8 mouse cellular contexts compared by ENCODE assay signal in genomic region chr8:87962514-87963225, GRCm38 (mm10). TPM values are rescaled to one million over a fixed set of nuclear protein-coding genes. Genes with fewer than 3 reads are reported as not detected.
DNase-seq lines count a peak whose midpoint lies in the region; ATAC-seq and TF ChIP-seq lines count a peak whose summit lies in the region.

No protein-coding gene starts in this region.

- ATAC-seq in embryonic facial prominence, embryonic 11.5 days (replicated peaks; ENCODE audit: insufficient number of reproducible peaks, low FRiP score, low TSS enrichment, low read depth), result no peak
- ATAC-seq in hindbrain, embryonic 14.5 days (ENCODE audit: low FRiP score), result no peak
- ATAC-seq in midbrain, postnatal 0 days (ENCODE audit: low FRiP score), result no peak

- H3K4me3 ChIP-seq in embryonic facial prominence, embryonic 11.5 days (ENCODE audit: low read depth, low read length), result peak overlapping the region; percentile 35
- peak overlapping the region; percentile 92 for H3K4me3 ChIP-seq in hindbrain, embryonic 14.5 days (replicated peaks; ENCODE audit: low read length)
- peak overlapping the region; percentile 87; the same call in 1 of the 2 replicates for H3K4me3 ChIP-seq in midbrain, postnatal 0 days (ENCODE audit: low read depth, low read length)

- H3K27me3 ChIP-seq in embryonic facial prominence, embryonic 11.5 days (ENCODE audit: control insufficient read depth, insufficient read depth, low read length), result peaks cover 8% of the 10 kb centered on the region; the same call in 1 of the 2 replicates
- H3K27me3 ChIP-seq in hindbrain, embryonic 14.5 days (ENCODE audit: control insufficient read depth, insufficient read depth, low read length), result 0 out of 2 replicates have a peak, but pooled peaks cover 6% of the 10 kb centered on the region
- H3K27me3 ChIP-seq in midbrain, postnatal 0 days (ENCODE audit: insufficient read depth, low read length), result 0 out of 2 replicates have a peak, but pooled peaks cover 5% of the 10 kb centered on the region

- DNase-seq in kidney, postnatal 4 days, result peak; percentile 29 to 36
- no peak for DNase-seq in kidney, postnatal 25 days
- peak; percentile 47 for DNase-seq in embryonic facial prominence, embryonic 11.5 days (ENCODE audit: low spot score)
- DNase-seq in hindbrain, embryonic 14.5 days (ENCODE audit: low spot score), result no peak
- DNase-seq in midbrain, postnatal 0 days (ENCODE audit: low spot score), result no peak
- DNase-seq in gastrocnemius, adult 18-20 months (ENCODE audit: low spot score), result no peak
- DNase-seq in layer of hippocampus, postnatal 36 days, result no peak
- no peak for DNase-seq in natural killer cell, adult 2 months (ENCODE audit: low spot score in 2 of 2)

- H3K4me1 ChIP-seq in embryonic facial prominence, embryonic 11.5 days (ENCODE audit: control insufficient read depth, insufficient read depth, low read length), result peaks cover 13% of the 10 kb centered on the region
- H3K4me1 ChIP-seq in hindbrain, embryonic 14.5 days (replicated peaks; ENCODE audit: control insufficient read depth, insufficient read depth, low read length), result peaks cover 33% of the 10 kb centered on the region
- H3K4me1 ChIP-seq in midbrain, postnatal 0 days (ENCODE audit: insufficient read depth, low read length), result peaks cover 17% of the 10 kb centered on the region

- H3K36me3 ChIP-seq in embryonic facial prominence, embryonic 11.5 days (replicated peaks; ENCODE audit: control insufficient read depth, insufficient read depth, low read depth, low read length), result no peaks in the 10 kb centered on the region
- H3K36me3 ChIP-seq in hindbrain, embryonic 14.5 days (replicated peaks; ENCODE audit: control insufficient read depth, insufficient read depth), result no peaks in the 10 kb centered on the region
- H3K36me3 ChIP-seq in midbrain, postnatal 0 days (ENCODE audit: insufficient read depth, low read length), result no peaks in the 10 kb centered on the region

- peak overlapping the region; percentile 81 for H3K4me2 ChIP-seq in embryonic facial prominence, embryonic 11.5 days (ENCODE audit: low read depth, low read length)
- peak overlapping the region; percentile 97 for H3K4me2 ChIP-seq in hindbrain, embryonic 14.5 days (replicated peaks)
- H3K4me2 ChIP-seq in midbrain, postnatal 0 days (ENCODE audit: low read depth, low read length, poor library complexity, severe bottlenecking), result peak overlapping the region; percentile 99

- H3K9me3 ChIP-seq in embryonic facial prominence, embryonic 11.5 days (replicated peaks; ENCODE audit: control insufficient read depth, low read length), result no peaks in the 10 kb centered on the region
- H3K9me3 ChIP-seq in hindbrain, embryonic 14.5 days (ENCODE audit: control insufficient read depth, low read length), result no peaks in the 10 kb centered on the region
- H3K9me3 ChIP-seq in midbrain, postnatal 0 days (ENCODE audit: low read length), result no peaks in the 10 kb centered on the region

- H3K27ac ChIP-seq in embryonic facial prominence, embryonic 11.5 days (replicated peaks; ENCODE audit: low read depth, low read length), result 0 out of 2 replicates have a peak overlapping the region, but pooled peaks have one; percentile 3
- no peak overlapping the region for H3K27ac ChIP-seq in hindbrain, embryonic 14.5 days
- no peak overlapping the region for H3K27ac ChIP-seq in midbrain, postnatal 0 days (ENCODE audit: low read depth, low read length)

- TF ChIP-seq CTCF in midbrain, postnatal 0 days (IDR thresholded peaks at IDR 0.05), result no peak

- 3% methylated on average over 26 of the region's 26 CpGs for WGBS in embryonic facial prominence, embryonic 11.5 days
- 4% methylated on average over 26 of the region's 26 CpGs for WGBS in hindbrain, embryonic 14.5 days
- WGBS in midbrain, postnatal 0 days, result 9% methylated on average over 24 of the region's 26 CpGs

- peak overlapping the region; percentile 52 for H3K9ac ChIP-seq in embryonic facial prominence, embryonic 11.5 days (replicated peaks; ENCODE audit: low read length)
- H3K9ac ChIP-seq in hindbrain, embryonic 14.5 days, result peak overlapping the region; percentile 47
- H3K9ac ChIP-seq in midbrain, postnatal 0 days (replicated peaks; ENCODE audit: low read length, poor library complexity, severe bottlenecking), result no peak overlapping the region

RNA-seq across cellular contexts. Expression of gene Zfp423, which starts 3.3 kb away (rescaled TPM):
- polyA plus RNA-seq in embryonic facial prominence, embryonic 11.5 days (2014; fragmentation: Nextera tagmentation; extraction: Ambion mirVana), result 25.4 and 30.4 TPM in 2 replicates
- polyA plus RNA-seq in hindbrain, embryonic 14.5 days (2014; fragmentation: Nextera tagmentation; extraction: Ambion mirVana), result 42.3 and 45.6 TPM in 2 replicates
- 53.6 and 57.5 TPM in 2 replicates for total RNA-seq in midbrain, postnatal 0 days (2014; rRNA removed)
- 17.9 and 22.9 TPM in 2 replicates for polyA plus RNA-seq in midbrain, postnatal 0 days (2015; fragmentation: Nextera tagmentation; extraction: Ambion mirVana)
- 10 to 100 TPM; 15.0 to 19.1 TPM for total RNA-seq in gastrocnemius, adult 18-20 months (2021)
- total RNA-seq in layer of hippocampus, postnatal 36 days (2021), result 10 to 100 TPM; 32.0 to 32.5 TPM

Comparison
In these comparisons a context has a peak if more than half of its experiments do, and no peak if none do; other contexts are left out.
1. DNase-seq: peak in kidney, postnatal 4 days (2 of 2) and embryonic facial prominence, embryonic 11.5 days (single experiment); none in kidney, postnatal 25 days (0 of 2), hindbrain, embryonic 14.5 days (single experiment), midbrain, postnatal 0 days (single experiment), gastrocnemius, adult 18-20 months (single experiment), layer of hippocampus, postnatal 36 days (0 of 2) and natural killer cell, adult 2 months (0 of 2).
2. H3K4me3 ChIP-seq: peak in every context shown above with its lines; median percentile 92 in hindbrain, embryonic 14.5 days; 87 in midbrain, postnatal 0 days; 35 in embryonic facial prominence, embryonic 11.5 days.
3. Peak in every context shown above with its lines, with median percentiles within 50 percentile points of each other: H3K4me2 ChIP-seq.